Comparison of ENCODE assay signal across 10 mouse cellular contexts in the genomic region with DNA sequence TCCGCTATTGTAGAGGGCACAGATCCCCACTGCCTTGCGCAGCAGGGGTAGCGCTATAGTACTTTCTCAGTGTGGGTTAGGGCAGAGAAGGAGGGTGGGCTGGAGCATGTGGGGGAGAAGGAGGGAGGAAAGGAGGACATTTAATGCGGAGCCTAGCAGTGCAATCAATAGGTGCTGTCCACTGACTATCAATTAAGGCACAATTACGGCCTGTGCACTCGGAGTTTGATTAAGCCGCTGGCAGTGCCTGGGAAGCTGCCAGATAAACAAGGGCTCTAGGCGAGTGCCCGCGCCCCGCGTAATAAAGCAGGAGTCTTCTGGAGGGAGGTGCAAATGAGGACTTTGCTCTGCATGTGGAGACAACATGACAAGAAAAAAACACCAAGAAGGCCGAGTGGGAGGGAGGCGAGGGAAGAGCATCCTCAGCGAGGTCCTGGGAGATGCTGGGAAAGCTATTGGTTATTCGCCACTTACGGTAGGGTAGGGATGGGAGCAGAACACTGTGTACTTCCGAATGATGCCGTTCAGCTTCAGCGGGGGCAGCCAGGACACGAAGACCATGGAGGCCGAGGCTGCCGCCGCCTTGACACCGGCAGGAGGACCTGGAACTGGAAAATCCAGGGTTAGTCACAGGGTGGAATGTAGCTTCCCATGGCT.
A peak's percentile ranks its signal among the peaks of the same experiment; 100 is the strongest.
DNase-seq lines count a peak whose midpoint lies in the region; ATAC-seq lines count a peak whose summit lies in the region.
"Had no signal": no experiment of that assay in that cellular context is flagged by ENCODE, and none has a peak within 500 bp of the region (broad histone marks: within the 10 kb centered on the region; RNA-seq: fewer than 3 reads in every experiment).

No protein-coding gene starts in this region.

- no peak for ATAC-seq in embryonic facial prominence, embryonic 14.5 days (ENCODE audit: low read depth)
- peak; percentile 26; the same call in 1 of the 2 replicates for ATAC-seq in midbrain, embryonic 14.5 days (ENCODE audit: low FRiP score, low TSS enrichment)

- WGBS in embryonic facial prominence, embryonic 14.5 days = 70% methylated on average over 25 of the region's 25 CpGs
- 74% methylated on average over 25 of the region's 25 CpGs for WGBS in embryonic facial prominence, embryonic 10.5 days
- WGBS in midbrain, embryonic 14.5 days = 57% methylated on average over 25 of the region's 25 CpGs

- no peaks in the 10 kb centered on the region for H3K4me1 ChIP-seq in embryonic facial prominence, embryonic 14.5 days (ENCODE audit: control insufficient read depth, insufficient read depth, low read length)
- no peaks in the 10 kb centered on the region for H3K4me1 ChIP-seq in embryonic facial prominence, embryonic 10.5 days
- H3K4me1 ChIP-seq in midbrain, embryonic 14.5 days (ENCODE audit: control insufficient read depth, insufficient read depth, low read length) = peaks cover 5% of the 10 kb centered on the region; the same call in 1 of the 2 replicates

- no peaks in the 10 kb centered on the region for H3K36me3 ChIP-seq in embryonic facial prominence, embryonic 14.5 days (ENCODE audit: control insufficient read depth, insufficient read depth, low read length)
- H3K36me3 ChIP-seq in embryonic facial prominence, embryonic 10.5 days (replicated peaks) = no peaks in the 10 kb centered on the region
- peaks cover 11% of the 10 kb centered on the region for H3K36me3 ChIP-seq in midbrain, embryonic 14.5 days (ENCODE audit: control insufficient read depth, insufficient read depth, low read length)
- H3K36me3 ChIP-seq: G1E had no signal

- no peak overlapping the region for H3K4me3 ChIP-seq in embryonic facial prominence, embryonic 14.5 days (ENCODE audit: low read depth, low read length)
- no peak overlapping the region for H3K4me3 ChIP-seq in embryonic facial prominence, embryonic 10.5 days
- H3K4me3 ChIP-seq in midbrain, embryonic 14.5 days (replicated peaks; ENCODE audit: low read depth, low read length) = no peak overlapping the region

- no peak overlapping the region for H3K4me2 ChIP-seq in embryonic facial prominence, embryonic 14.5 days (ENCODE audit: low read depth, low read length)
- no peak overlapping the region for H3K4me2 ChIP-seq in midbrain, embryonic 14.5 days (ENCODE audit: low read length)

- intact Hi-C loops in left cerebral cortex, postnatal 14 days (cut with DNase I) = loop anchor here (5.0 kb wide), 1 partner anchor 206 kb away; the partner anchor contains the start of gene Pcp4

- H3K9ac ChIP-seq in embryonic facial prominence, embryonic 14.5 days (ENCODE audit: low read depth, low read length) = no peak overlapping the region
- H3K9ac ChIP-seq in midbrain, embryonic 14.5 days (replicated peaks; ENCODE audit: low read length) = no peak overlapping the region

- no peaks in the 10 kb centered on the region for H3K9me3 ChIP-seq in embryonic facial prominence, embryonic 14.5 days (ENCODE audit: control insufficient read depth, low read length)
- H3K9me3 ChIP-seq in embryonic facial prominence, embryonic 10.5 days = no peaks in the 10 kb centered on the region
- H3K9me3 ChIP-seq in midbrain, embryonic 14.5 days (ENCODE audit: control insufficient read depth, low read length) = no peaks in the 10 kb centered on the region

- no peak overlapping the region for H3K27ac ChIP-seq in embryonic facial prominence, embryonic 14.5 days (replicated peaks; ENCODE audit: low read depth, low read length)
- no peak overlapping the region for H3K27ac ChIP-seq in embryonic facial prominence, embryonic 10.5 days (replicated peaks)
- peak overlapping the region; percentile 46 for H3K27ac ChIP-seq in midbrain, embryonic 14.5 days (replicated peaks; ENCODE audit: low read depth, low read length)

- peak; percentile 9 for DNase-seq in embryonic facial prominence, embryonic 14.5 days (ENCODE audit: low spot score)
- no peak for DNase-seq in embryonic facial prominence, embryonic 10.5 days (ENCODE audit: low spot score)
- peak; percentile 38 to 50 for DNase-seq in left cerebral cortex, postnatal 14 days (ENCODE audit: low spot score in 2 of 2)
- DNase-seq in left cerebral cortex, adult 11 months (ENCODE audit: low spot score) = no peak
- DNase-seq in midbrain, embryonic 14.5 days = peak; percentile 64
- DNase-seq in right cerebral cortex, postnatal 4 days = peak; percentile 28
- no peak for DNase-seq in spleen, postnatal 14 days (ENCODE audit: low spot score in 2 of 2)
- no peak for DNase-seq in adrenal gland, postnatal 25 days
- DNase-seq: kidney, adult 11 months had no signal

- no peaks in the 10 kb centered on the region for H3K27me3 ChIP-seq in embryonic facial prominence, embryonic 14.5 days (replicated peaks; ENCODE audit: control insufficient read depth, insufficient read depth, low read length)
- H3K27me3 ChIP-seq in embryonic facial prominence, embryonic 10.5 days (replicated peaks; ENCODE audit: low read depth, poor library complexity, severe bottlenecking) = peaks cover 4% of the 10 kb centered on the region; the same call in 1 of the 2 replicates
- no peaks in the 10 kb centered on the region for H3K27me3 ChIP-seq in midbrain, embryonic 14.5 days (ENCODE audit: control insufficient read depth, insufficient read depth, low read length)

Comparison
In these comparisons a context has a peak if more than half of its experiments do, and no peak if none do; other contexts are left out.
1. DNase-seq: peak in embryonic facial prominence, embryonic 14.5 days (single experiment), left cerebral cortex, postnatal 14 days (2 of 2), midbrain, embryonic 14.5 days (single experiment) and right cerebral cortex, postnatal 4 days (single experiment); none in embryonic facial prominence, embryonic 10.5 days (single experiment), left cerebral cortex, adult 11 months (single experiment), spleen, postnatal 14 days (0 of 2) and adrenal gland, postnatal 25 days (single experiment).